Mouse (Mus musculus) layer of hippocampus, postnatal 14 days (tissue): ENCODE results near the gene Armc3. TPM values are rescaled to one million over a fixed set of nuclear protein-coding genes. Genes with fewer than 3 reads are reported as not detected.
A peak's percentile ranks its signal among the peaks of the same experiment; 100 is the strongest.

Experiments
- DNase-seq, 2 experiments: peaks; one replicate each; pipeline ENCODE4 v3.0.0; 2021 to 2022; ENCODE audit warnings: low spot score in 2 of 2, mixed read lengths in 1 of 2
- long read RNA-seq, 2 experiments: library from polyadenylated mRNA; stranded (forward); transcript quantifications; one replicate each; pipeline ENCODE4 v2.0.0; 2021
- total RNA-seq, 2 experiments: library from RNA; stranded (reverse); gene quantifications; 2 replicates each; pipeline ENCODE4 v1.2.3; 2021

Armc3 gene
- total RNA-seq = 1 to 10 TPM in 1 of 2 experiments, under 1 TPM in 1; 0.83 to 1.2 TPM
- long read RNA-seq, experiment 1, partial matches to known transcripts = 1 of 4 reads
- long read RNA-seq, experiment 1, other reads (novel, unspliced or antisense) = 3 of 4 reads
- long read RNA-seq, experiment 2, partial matches to known transcripts = 2 of 7 reads
- long read RNA-seq, experiment 2, other reads (novel, unspliced or antisense) = 5 of 7 reads

DNA sequence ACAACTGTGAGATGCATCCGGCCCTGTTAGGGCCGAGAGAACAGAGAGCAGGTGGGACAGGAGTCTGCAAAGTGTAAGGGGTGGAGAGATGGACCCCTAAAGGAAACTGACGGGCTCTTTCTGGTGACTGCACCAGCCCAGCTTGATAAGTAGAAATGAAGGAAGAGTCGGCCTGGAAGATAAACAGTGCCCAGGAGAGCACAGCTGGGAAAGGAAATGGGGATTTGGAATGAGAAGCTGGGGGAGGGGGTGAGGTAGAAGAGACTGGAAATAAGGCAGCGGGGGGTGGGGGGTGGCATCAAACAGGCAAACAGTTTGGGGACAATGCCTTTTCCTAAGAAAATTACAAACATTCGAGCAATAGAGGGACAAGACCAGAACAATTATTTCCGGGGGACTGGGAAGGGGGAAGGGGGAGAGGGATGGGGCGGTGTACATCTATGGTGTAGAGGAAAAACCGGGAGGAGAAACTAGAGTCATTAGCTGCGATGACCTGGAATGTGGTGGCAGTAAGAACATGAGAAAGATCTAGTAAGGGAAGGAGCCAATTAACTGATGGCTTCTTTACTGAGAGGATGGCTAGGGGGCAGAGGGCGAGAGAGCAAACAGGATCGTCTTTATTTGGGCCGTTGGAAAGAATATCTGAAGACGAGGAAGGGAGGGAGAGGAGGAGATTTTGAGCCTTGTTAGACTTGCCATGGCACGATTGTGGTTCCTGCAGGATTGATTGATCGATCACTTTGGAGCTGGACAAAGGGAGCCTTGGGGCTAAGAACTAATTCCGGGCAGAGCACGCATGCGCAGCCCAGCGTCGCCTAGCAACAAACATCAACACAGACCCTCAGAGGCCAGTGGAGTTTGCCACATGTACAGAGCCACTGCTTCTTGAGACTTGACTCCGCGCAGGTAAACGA is at the start of gene Armc3:
Armc3 (plus strand) TSS at position 851 of the 914 bp plus-strand sequence.
- DNase-seq = peak; percentile 61 to 66

DNA sequence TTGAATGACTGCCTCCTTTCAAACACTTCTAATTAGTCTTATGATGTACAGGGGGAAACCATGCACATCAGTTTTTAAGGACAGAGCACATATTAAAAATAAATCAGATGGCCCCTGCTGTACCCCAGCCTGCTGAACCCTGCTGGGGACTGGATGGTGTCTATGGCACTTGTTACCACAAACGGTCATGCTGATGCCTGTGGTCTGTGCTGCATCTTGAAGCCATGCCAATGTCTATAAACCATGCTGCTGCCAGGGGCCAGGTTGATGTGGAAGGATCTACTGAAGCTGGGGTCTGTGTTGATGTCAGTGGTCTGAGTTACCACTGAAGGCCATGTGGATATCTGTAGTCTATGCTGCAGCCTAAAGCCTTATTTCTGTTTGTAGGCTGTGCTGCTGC is 46.4 kb upstream of the Armc3 start:
- no peak for DNase-seq

DNA sequence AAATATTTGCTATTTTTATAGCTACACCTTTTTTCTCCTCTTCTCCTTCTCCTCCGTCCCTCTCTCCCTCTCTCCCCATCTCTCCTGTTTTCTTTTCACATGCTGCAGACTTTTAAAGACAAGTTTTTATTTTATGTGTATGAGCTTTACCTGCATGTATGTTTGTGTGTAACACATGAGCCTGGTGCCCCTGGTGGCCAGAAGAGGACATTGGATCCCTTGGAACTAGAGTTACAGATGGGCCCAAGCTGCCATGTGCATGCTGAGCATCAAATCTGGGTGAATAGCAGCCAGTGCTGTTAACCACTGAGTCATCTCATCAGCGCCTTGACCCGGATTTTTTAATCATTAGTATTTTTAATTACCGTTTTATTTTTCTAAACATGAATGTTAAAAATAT is 42.9 kb upstream of the Armc3 start:
- DNase-seq = no peak

DNA sequence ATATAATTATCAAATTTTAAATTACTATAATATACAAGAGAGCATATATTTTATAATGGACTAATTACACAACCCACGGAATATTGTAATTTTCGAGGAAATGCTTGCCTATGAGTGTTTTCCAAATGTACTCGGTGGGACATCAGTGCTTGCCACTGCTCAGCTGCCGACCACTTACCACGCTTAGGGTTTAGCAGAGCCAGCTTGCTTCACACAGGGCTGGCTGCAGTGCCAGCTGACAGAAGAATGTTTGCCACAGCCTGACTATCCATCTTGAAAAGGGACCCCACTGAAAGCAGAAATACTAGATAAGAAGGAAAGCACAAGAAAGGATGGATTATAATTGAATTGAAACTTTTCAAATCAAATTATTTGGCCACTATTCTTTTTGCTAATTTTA is 39.6 kb upstream of the Armc3 start:
- DNase-seq = no peak

DNA sequence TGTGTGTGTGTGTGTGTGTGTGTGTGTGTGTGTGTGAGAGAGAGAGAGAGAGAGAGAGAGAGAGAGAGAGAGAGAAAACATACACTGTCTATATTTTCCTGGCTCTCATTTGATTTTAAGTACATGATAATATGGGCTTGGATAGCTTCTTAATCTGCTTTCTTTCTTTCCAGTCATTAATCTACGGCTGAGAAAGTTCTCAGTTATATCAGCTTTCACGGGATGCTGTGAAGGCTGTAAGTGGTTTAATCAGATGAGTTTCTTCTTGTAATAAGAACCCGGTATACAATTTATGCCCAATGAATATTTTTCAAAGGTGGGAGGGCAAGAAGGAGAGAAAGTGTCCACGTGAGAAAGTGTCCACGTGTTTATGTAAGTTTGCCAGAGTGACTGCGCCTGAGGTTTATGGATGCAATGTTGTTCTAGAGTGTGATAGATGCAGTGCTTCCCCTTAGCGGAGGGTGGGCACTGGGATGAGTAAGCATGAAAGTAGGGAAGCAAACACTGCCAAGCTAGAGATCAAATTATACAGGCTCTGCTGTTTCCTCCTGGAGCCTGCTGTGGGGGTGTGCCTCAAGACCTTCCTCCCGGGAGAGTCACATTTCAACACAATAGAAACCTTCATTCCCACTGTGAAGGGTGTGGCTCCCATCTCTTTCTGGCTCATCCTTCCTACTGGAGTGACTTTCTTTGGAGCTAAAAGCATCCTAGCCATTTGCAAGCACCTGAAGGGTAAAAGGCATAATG is 38.6 kb upstream of the Armc3 start:
- DNase-seq = no peak

DNA sequence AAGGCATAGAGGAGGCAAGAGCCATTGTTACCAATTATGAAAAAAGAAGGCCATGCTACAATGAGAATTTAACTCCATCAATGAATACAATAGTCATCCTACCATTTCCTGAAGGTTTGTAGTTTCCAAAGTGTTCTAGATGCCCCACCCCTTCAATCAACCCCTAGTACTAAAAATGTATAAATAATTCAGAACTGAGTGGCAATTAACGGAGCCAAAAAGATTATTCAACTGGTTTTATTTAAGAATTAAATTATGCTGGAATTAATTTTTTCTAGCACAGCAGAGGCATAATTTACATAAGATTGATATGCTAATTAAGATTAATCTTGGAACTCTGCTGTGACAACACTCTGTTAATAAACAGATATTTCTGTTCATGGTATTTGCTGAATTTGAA is 34.9 kb upstream of the Armc3 start:
- DNase-seq = no peak

DNA sequence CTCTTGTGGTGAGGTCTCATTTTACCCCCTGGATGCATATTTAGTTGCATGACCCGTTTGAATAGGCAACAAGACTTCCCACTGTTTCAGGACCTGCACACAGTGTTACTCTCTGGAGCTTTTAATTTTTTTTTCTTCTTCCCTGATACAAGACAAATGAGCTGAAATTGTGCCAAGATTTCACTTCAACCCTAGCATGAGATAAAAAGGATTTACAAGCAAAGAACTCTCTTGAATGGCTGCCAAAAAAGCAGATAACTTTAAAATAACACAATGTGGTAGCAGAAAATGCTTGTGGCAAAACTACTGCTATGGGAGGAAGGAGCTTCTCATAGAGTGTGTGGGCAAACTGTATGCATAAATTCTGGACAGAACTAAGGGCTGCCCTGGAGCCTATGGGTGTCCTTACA is 22.3 kb upstream of the Armc3 start:
- DNase-seq = no peak

DNA sequence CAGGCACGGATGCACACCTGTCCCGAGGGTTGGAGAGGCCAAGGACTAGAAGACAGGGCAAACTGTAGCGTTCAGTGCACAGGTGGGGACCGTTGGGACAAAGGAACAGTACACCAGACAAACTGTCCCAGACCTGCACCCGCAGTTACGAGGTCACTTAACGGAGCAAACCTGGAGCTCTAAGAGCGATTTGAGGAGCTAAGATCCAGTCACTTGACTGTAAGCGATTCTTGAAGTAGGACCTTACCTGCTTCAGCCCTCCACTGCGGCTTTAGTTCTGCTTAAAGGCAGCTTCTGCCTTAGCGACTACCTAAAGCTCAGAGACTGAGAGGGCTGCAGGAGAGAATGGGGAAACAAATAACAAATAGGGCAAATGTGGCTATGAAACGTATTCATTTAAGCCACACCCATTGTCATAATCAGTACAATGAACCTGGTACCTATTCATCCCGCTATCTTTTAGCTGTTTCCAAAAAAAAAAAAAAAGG is 308 bp downstream of the Armc3 start:
- no peak for DNase-seq

DNA sequence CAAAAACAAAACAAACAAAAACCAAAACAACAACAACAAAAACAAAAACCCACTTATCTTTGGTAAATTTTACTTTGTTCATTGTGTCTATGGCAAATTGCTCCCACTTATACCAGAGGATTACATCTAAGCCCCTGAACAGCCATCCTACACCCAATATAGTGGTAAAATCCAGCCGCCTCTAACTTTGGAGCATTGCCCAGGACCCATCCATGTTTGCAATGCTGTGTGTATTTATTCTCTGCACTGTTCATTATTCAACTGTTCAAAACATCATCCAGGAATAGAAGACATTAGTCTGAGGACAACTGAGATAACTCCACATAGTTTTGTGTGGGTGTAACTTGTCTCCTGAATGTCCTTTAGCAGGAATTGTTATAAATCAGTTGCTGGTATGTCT is 1.0 kb downstream of the Armc3 start:
- no peak for DNase-seq

DNA sequence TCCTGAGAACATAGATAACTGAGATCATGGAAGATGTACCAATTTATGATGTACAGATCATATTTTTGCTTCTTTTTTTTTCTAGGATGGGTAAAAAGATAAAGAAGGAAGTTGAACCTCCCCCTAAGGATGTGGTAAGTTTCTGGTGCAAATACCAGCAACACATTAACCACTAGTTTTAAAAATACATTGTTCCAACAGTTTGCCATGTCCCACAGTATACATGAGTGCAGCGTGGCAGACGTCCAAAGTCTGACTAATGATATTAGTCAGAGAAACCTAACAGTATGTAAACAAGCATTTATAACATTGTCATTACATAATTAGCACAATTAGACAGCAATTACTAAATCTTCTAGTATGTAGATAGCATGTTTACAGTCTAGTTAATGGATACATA is 2.6 kb downstream of the Armc3 start:
- DNase-seq = no peak

DNA sequence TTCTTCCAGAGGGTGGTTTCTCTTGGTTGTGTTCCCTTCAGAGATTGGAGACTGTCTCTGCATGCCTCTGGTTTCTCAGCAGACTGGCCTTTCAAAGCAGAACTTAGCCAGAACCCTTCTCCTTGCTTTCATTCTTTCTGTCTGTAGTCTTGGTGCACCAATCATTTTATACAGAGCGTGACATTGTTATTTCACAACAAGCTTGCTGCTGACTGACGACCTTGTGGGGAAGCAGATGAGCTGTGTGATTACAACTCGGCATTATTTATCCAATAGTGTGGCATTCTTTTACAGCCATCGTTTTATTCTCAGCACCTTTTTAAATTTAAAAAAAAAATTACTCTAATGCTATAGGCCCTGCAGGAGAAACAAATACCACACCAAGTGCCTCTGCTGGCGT is 35.2 kb downstream of the Armc3 start:
- no peak for DNase-seq

DNA sequence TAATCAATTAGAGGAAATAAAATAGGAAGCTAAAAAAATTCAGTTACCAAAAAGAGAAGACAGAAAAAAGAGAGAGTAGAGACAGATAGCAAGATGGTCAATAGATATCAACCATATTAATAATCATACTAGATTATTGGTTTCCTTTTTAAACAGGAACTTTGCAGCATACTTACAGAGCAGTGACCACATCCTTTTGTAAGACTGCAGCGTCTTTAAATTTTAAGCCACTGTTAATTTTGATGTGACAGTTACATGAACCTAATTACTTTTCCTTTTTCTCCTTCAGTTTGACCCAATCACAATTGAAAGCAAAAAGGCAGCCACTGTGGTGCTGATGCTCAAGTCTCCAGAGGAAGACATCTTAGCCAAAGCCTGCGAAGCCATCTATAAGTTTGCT is 36.1 kb downstream of the Armc3 start:
- DNase-seq = no peak

DNA sequence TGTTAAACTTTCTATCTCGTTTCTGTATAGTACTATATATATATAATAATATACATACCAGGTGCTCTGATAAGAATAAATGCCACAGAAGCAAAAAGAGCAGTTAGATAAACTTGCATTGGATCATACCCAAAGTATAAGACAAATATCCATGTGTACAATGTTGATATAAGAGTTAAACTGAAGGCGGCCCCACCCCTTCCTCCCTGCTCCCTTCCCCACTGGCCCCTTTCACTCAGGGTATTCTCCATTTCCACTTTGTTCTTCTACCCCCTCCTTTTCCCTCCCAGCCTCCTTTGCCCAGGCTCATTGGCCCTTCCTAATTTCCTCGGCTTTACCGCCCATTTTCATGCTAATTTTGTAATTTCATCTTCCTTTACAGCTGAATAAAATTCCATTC is 36.5 kb downstream of the Armc3 start:
- DNase-seq = no peak

DNA sequence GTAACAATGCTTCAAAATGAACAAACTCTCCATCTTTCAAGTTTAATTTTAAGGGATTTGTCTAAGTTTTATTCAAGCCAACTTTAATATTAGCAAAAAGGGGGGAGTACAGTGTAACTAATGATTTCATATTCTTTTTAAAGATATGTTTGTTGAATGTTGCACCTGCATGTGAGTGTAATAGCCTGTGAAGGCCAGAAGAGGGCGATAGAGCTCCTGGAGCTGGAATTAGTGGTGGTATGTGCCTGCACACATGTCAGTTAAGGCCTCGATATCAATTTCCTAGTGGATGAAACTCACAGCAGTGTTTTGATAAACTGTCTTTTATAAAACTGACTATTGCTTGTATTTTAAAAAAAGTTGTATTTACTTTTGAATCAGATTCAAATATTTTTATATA is 39.7 kb downstream of the Armc3 start:
- DNase-seq = no peak

DNA sequence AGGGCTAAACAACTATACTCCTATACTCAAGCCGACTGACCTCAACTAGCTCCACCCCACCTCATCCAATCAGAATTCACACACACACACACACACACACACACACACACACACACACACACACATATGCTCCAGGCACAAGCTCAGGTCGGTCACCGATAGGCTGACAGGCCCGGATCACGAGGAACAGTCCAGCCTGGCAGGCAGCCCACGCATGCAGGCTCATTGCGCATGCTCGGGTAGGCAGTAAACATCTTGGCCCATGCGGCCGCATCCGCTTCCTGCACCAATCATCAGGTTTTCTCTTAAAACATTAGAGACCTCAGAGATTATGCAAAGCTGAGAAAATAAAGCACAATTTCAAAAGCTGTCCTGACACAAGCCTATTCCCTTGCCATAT is 50.5 kb downstream of the Armc3 start:
- DNase-seq = no peak

DNA sequence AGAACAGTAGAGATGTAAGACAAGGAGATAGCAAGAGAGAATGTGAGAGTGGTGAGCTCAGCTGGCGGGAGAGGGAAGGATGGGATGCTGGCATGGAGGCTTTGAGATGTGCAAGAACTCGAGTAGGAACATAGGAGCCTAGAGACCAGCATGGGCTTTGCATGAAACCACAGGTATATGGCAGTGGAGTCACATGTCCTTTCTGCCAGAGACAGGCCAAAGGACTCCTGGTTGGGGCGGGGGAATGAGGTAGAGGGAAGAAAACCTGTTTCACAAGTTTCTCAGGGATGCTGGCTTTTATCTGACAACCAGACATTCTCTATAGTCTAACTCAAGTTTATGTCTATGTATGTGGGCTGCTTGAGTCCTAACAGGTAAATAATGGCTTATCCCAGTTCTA is 55.9 kb downstream of the Armc3 start:
- no peak for DNase-seq

DNA sequence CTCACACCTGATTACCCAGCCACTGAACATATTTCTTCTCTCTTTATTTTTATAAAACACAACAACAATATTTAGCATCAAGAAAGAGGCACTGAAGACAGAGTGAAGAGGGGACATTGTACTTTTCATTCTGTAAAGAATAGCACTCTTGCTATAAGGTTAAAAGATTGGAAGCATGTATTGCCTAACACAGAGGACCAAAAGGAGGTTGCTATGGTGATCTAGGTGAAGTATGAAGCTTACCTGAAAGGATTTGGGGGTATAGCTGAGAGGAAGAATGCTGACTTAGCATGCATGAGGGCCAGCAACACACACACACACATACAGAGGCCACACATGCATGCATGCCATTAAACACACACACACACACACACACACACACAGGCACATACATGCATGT is 58.2 kb downstream of the Armc3 start:
- no peak for DNase-seq

DNA sequence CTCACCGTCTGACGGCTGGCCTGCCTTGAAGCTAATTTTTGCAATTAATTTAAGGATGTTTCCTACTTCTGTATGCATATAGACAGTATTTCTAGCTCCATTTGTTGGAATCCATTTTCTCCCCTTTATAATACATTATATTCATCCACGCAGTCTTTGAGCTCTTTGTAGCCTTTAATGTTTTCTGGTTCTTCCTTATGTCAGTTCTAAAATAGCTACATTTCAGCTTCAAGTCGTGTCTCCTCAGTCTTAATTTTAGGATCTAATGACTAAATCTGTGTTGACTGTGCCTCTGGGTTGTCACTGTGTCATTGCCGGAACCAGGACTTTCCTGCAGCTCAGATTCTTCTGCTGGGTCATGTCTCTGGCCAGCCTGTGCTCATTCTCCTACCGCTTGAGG is 61.3 kb downstream of the Armc3 start:
- DNase-seq = no peak

DNA sequence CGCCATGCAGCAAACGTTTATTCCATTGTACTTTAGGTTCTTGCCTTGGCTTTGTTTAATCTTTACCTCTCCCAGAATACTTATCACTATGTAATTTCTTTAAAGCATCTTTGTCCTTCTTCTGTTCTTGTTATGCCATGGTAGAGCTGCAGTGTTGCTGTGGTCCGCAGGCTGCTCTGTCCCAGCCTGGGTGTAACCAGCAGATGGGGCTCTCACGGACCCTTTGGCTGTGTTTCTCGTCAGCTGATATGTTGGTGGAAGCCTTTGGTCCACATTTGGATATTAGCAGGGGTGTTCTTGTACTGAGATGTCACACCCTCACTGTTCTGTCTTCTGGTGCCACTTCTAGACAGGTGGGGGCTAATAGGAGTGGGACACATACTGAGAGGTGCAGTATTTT is 64.3 kb downstream of the Armc3 start:
- no peak for DNase-seq

DNA sequence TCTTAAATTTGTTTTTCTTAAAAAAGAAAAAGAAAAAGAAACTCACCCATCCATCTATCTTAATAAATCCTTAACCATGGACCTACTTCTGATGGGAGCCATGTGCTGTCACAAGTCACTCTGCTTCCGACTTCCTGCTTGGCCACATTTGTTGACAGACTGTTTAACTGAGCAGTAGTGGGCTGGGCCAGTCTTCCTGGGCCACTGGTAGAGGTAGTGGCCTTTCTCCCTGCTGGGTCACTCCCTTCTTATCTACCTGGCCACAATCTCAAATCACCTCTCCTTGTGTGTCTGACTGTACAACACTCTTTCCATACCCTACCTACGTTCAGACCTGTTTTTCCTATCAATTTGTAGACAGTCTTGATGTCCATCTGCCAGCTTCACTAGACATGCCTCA is 66.7 kb downstream of the Armc3 start:
- DNase-seq = no peak

DNA sequence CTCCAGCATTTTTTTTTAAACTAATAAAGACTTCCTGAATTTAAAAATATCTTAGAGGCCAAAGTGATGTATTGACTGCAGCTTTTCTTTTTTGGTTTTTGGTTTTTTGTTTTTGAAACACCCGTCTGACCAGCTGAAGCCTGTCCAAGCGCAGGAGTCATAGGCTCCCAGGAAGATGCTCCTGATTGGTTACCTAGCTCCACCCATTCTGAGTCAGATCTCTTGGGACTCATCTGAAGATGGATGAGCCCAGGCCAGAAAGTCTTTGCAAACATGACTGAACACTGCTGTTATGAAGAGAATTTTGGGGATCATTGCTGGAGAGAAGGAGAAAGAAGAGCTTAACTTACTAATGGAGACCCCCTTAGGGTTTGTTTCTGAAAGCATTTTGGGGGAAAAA is 68.3 kb downstream of the Armc3 start:
- DNase-seq = no peak

DNA sequence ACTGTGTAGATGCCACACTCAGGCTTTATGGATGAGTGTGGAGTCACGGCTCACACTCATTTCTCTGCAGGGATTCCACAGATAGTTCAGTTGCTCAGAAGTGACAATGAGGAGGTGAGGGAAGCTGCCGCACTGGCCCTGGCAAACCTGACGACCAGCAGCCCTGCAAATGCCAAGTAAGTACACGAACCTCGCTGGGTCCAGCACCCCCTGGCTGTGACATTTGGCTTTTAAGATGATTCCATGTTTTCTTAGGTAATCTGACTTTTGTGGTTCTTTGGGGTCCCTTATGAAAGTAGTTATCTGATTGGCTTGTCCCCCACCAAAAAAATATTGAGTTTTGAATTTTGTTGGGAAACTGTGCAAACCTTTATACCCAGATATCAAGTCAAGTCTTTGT is 70.9 kb downstream of the Armc3 start:
- no peak for DNase-seq
